Mouse (Mus musculus) MEL (cell line): Measurements from ENCODE around the gene Tmem184a.

Experiments
- CTCF ChIP-seq, 3 experiments: IDR thresholded peaks in 2 of 3; conservative IDR thresholded peaks in 1 of 3; 2 replicates each; pipeline ENCODE4 v1.5.1; 2011 to 2012; ENCODE audit warnings: low read length in 3 of 3, low read depth in 2 of 3, mild to moderate bottlenecking in 2 of 3, improper control_type of control experiment in 1 of 3, inconsistent platforms in 1 of 3, mixed read lengths in 1 of 3, moderate library complexity in 1 of 3; ENCODE audit not compliant: control insufficient read depth in 1 of 3, insufficient read depth in 1 of 3, poor library complexity in 1 of 3, severe bottlenecking in 1 of 3
- GATA1 ChIP-seq: IDR thresholded peaks from 2 replicates; pipeline ENCODE4 v1.6.1; 2011; ENCODE audit warnings: low read depth, low read length, improper control_type of control experiment
- HCFC1 ChIP-seq: IDR thresholded peaks from 2 replicates; pipeline ENCODE4 v1.6.1; 2012; ENCODE audit warnings: low read depth, mild to moderate bottlenecking, inconsistent platforms, low read length, improper control_type of control experiment, moderate library complexity
- MAX ChIP-seq: IDR thresholded peaks from 2 replicates; pipeline ENCODE4 v1.6.1; 2011; ENCODE audit warnings: low read length, improper control_type of control experiment
- POLR2A ChIP-seq, 2 experiments: IDR thresholded peaks; 2 replicates each; pipeline ENCODE4 v1.6.1; 2011 to 2012; ENCODE audit warnings: low read length in 2 of 2, mild to moderate bottlenecking in 2 of 2, control low read depth in 1 of 2, improper control_type of control experiment in 1 of 2, low read depth in 1 of 2, moderate library complexity in 1 of 2; ENCODE audit not compliant: control insufficient read depth in 1 of 2, insufficient read depth in 1 of 2, poor library complexity in 1 of 2
- POLR2AphosphoS2 ChIP-seq: IDR thresholded peaks from 2 replicates; pipeline ENCODE4 v1.6.1; 2011; ENCODE audit warnings: low read length, improper control_type of control experiment
- ZNF384 ChIP-seq: IDR thresholded peaks from 2 replicates; pipeline ENCODE4 v1.6.1; 2012; ENCODE audit warnings: low read depth, mild to moderate bottlenecking, inconsistent platforms, low read length, improper control_type of control experiment

GRCm38 (mm10) chr5:139796001-139796620 is 23.6 kb downstream of the Tmem184a start:
- TF ChIP-seq GATA1 (no peak), ZNF384 (no peak), HCFC1 (no peak), CTCF (IDR thresholded peaks at IDR 0.05 in 2 of 3, conservative IDR thresholded peaks at IDR 0.05 in 1 of 3; ENCODE audit: control insufficient read depth in 1 of 3, insufficient read depth in 1 of 3, low read depth in 2 of 3, low read length in 3 of 3, poor library complexity in 1 of 3, severe bottlenecking in 1 of 3) (no peak), POLR2A (IDR thresholded peaks at IDR 0.05; ENCODE audit: control insufficient read depth in 1 of 2, insufficient read depth in 1 of 2, low read depth in 1 of 2, low read length in 2 of 2, poor library complexity in 1 of 2) (no peak), MAX (no peak), POLR2AphosphoS2 (no peak)
